Mouse (Mus musculus) brain, embryonic 14.5 days (tissue): ENCODE measurements around the gene Wrap53.
A peak's percentile ranks its signal among the peaks of the same experiment; 100 is the strongest.

Experiments
- CTCF ChIP-seq: fragments of 200-500 bp; IDR thresholded peaks from 2 replicates; pipeline ENCODE4 v1.5.1; 2012; ENCODE audit warnings: inconsistent platforms, mild to moderate bottlenecking, moderate library complexity, borderline replicate concordance; ENCODE audit not compliant: insufficient read depth, insufficient read length; ENCODE audit errors: extremely low read depth
- POLR2A ChIP-seq: fragments of 200-500 bp; IDR thresholded peaks from 2 replicates; pipeline ENCODE4 v1.6.1; 2012; ENCODE audit warnings: mild to moderate bottlenecking, inconsistent platforms, borderline replicate concordance; ENCODE audit not compliant: poor library complexity, insufficient read depth, insufficient read length, severe bottlenecking; ENCODE audit errors: extremely low read depth

DNA sequence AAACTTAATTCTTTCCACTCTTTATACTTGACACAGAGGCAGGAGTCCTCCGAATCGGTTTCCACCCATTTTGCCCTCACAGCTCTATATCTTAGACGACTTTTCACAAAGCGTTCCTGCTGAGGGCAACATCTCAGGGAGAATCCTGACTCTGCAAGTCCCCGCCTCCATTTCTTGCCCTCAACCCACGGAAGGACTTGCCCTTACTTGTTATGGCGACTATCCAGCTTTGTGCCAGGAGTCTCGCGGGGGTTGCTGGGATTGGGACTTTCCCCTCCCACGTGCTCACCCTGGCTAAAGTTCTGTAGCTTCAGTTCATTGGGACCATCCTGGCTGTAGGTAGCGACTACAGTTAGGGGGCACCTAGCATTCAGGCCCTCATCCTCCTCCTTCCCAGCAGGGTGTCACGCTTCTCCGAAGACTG, at the start of gene Wrap53, which contains the start of gene Trp53:
- 0 out of 2 replicates have a peak, but pooled peaks have one; percentile 11 for TF ChIP-seq POLR2A
- TF ChIP-seq CTCF: no peak
